Mouse (Mus musculus): Measurements from ENCODE around the gene Tax1bp1. TPM values are rescaled to one million over a fixed set of nuclear protein-coding genes. Genes with fewer than 3 reads are reported as not detected.

Gene Tax1bp1
- polyA plus RNA-seq, 1 experiment from 2014 or later, result 156 TPM

DNA sequence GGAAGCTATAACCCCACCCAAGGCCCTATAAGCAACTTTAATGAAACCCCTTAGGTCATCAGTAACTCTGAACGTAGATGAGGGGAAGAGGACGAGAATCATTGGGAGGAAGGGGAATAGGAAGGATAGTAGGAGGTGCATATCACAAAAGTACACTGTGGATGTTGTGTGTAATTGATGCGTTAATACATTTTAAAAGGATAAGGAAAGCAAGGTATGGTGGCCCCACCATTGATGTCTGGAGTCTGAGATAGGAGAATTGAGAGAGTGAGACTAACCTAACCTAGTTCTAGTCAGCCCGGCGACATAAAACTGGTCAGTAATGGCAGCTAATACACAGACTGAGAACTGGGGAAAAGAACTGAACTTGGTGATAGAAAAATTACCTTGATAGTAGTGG lies 39.3 kb downstream of the Tax1bp1 start:
- Histone ChIP-seq H3K4me2 (replicated peaks; ENCODE audit: low read depth) (no peak overlapping the region), H3K27me3 (ENCODE audit: control insufficient read depth, insufficient read depth, low read length) (no peaks in the 10 kb centered on the region), H3K36me3 (ENCODE audit: control insufficient read depth, insufficient read depth, low read length) (peaks cover 12% of the 10 kb centered on the region), H3K4me3 (ENCODE audit: low read depth, low read length) (no peak overlapping the region), H3K4me1 (replicated peaks; ENCODE audit: control insufficient read depth, insufficient read depth) (no peaks in the 10 kb centered on the region), H3K9ac (ENCODE audit: low read length) (no peak overlapping the region), H3K9me3 (ENCODE audit: control insufficient read depth, low read length) (no peaks in the 10 kb centered on the region), H3K27ac (replicated peaks) (no peak overlapping the region)
- ATAC-seq (ENCODE audit: low FRiP score, low TSS enrichment), result no peak
- TF ChIP-seq EP300 (optimal IDR thresholded peaks at IDR 0.05), result no peak
- no peak for TF ChIP-seq CTCF (IDR thresholded peaks at IDR 0.05; ENCODE audit: low read depth)
- 94% methylated on average over 5 of the region's 5 CpGs for WGBS
- DNase-seq (ENCODE audit: low spot score), result no peak

DNA sequence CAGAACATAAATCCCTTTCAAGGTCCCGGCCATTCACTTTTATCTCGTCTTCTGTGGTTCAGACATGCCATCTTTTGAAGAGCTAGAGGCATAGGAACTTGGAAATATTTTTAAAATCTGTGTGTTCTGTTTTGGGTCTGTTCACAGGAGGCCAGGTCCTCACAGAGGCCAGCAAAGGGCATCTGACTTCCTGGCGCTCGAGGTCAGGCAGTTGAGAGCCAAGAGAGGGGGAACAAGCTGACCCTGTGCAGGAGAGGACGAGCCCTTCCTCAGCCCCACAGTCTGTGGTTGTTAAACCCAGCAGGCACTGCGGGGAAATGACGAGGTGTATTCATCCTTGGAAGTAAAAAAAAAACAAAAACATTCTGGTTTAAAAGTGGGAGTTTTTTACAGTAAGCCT lies 51.7 kb downstream of the Tax1bp1 start:
- Histone ChIP-seq H3K27me3 (ENCODE audit: control insufficient read depth, insufficient read depth, low read length) (no peaks in the 10 kb centered on the region), H3K36me3 (ENCODE audit: control insufficient read depth, insufficient read depth, low read length) (peaks cover 9% of the 10 kb centered on the region; the same call in 1 of the 2 replicates), H3K4me1 (replicated peaks; ENCODE audit: control insufficient read depth, insufficient read depth) (no peaks in the 10 kb centered on the region), H3K4me3 (ENCODE audit: low read depth, low read length) (no peak overlapping the region), H3K27ac (replicated peaks) (no peak overlapping the region), H3K9me3 (ENCODE audit: control insufficient read depth, low read length) (no peaks in the 10 kb centered on the region), H3K9ac (ENCODE audit: low read length) (no peak overlapping the region), H3K4me2 (replicated peaks; ENCODE audit: low read depth) (no peak overlapping the region)
- 82% methylated on average over 7 of the region's 7 CpGs for WGBS
- no peak for DNase-seq (ENCODE audit: low spot score)
- TF ChIP-seq EP300 (optimal IDR thresholded peaks at IDR 0.05) (no peak), CTCF (IDR thresholded peaks at IDR 0.05; ENCODE audit: low read depth) (no peak)
- ATAC-seq (ENCODE audit: low FRiP score, low TSS enrichment), result no peak

DNA sequence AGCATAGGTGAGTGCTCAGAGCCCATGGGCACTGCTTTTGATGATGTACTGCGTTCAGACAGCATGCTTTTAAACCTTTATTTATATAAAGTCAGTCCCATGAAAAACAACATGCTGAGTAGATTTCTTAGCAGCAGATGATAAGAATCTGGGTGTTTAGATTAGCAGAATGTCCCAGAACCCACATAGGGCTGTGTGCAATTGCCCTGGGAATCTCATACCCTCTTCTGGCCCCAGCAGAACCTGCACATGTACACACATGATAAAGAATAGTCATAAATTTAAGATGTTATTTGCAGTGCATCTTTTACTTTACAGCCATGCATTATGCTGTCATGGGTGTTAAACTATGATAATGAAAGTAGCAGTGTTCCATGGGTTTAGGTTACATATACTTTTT lies 57.3 kb downstream of the Tax1bp1 start:
- Histone ChIP-seq H3K4me1 (replicated peaks; ENCODE audit: control insufficient read depth, insufficient read depth) (no peaks in the 10 kb centered on the region), H3K4me3 (ENCODE audit: low read depth, low read length) (no peak overlapping the region), H3K27me3 (ENCODE audit: control insufficient read depth, insufficient read depth, low read length) (no peaks in the 10 kb centered on the region), H3K27ac (replicated peaks) (no peak overlapping the region), H3K4me2 (replicated peaks; ENCODE audit: low read depth) (no peak overlapping the region), H3K9me3 (ENCODE audit: control insufficient read depth, low read length) (no peaks in the 10 kb centered on the region), H3K36me3 (ENCODE audit: control insufficient read depth, insufficient read depth, low read length) (peaks cover 6% of the 10 kb centered on the region; the same call in 1 of the 2 replicates), H3K9ac (ENCODE audit: low read length) (no peak overlapping the region)
- WGBS, result 28% methylated on average over 1 of the region's 1 CpGs
- TF ChIP-seq CTCF (IDR thresholded peaks at IDR 0.05; ENCODE audit: low read depth), result no peak
- TF ChIP-seq EP300 (optimal IDR thresholded peaks at IDR 0.05), result no peak
- ATAC-seq (ENCODE audit: low FRiP score, low TSS enrichment) (no peak), DNase-seq (ENCODE audit: low spot score) (no peak)

DNA sequence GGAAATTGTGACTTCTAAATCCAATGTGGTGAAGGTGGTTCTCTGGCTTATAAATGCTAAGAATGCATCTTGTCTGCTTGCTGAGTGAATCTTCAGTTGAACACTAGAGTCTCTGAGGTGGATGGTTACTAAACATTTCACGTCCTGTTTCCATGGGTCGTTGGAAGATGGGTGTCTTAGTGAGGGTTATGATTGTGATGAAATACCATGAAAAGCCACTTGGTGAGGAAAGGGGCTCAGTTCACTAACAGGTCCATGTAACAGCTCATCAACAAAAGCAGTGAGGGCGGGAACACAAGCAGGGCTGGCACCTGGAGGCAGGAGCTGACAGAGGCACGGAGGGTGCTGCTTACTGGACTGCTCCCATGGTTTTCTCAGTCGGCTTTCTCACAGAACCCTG lies 59.6 kb downstream of the Tax1bp1 start:
- WGBS, result 77% methylated on average over 5 of the region's 5 CpGs
- H3K9me3 ChIP-seq (ENCODE audit: control insufficient read depth, low read length), result no peaks in the 10 kb centered on the region
- ATAC-seq (ENCODE audit: low FRiP score, low TSS enrichment) (no peak), DNase-seq (ENCODE audit: low spot score) (no peak)
- no peak overlapping the region for H3K4me2 ChIP-seq (replicated peaks; ENCODE audit: low read depth)
- no peaks in the 10 kb centered on the region for H3K4me1 ChIP-seq (replicated peaks; ENCODE audit: control insufficient read depth, insufficient read depth)
- no peaks in the 10 kb centered on the region for H3K27me3 ChIP-seq (ENCODE audit: control insufficient read depth, insufficient read depth, low read length)
- no peak for TF ChIP-seq EP300 (optimal IDR thresholded peaks at IDR 0.05)
- TF ChIP-seq CTCF (IDR thresholded peaks at IDR 0.05; ENCODE audit: low read depth), result no peak
- no peak overlapping the region for H3K4me3 ChIP-seq (ENCODE audit: low read depth, low read length)
- no peak overlapping the region for H3K9ac ChIP-seq (ENCODE audit: low read length)
- no peak overlapping the region for H3K27ac ChIP-seq (replicated peaks)
- H3K36me3 ChIP-seq (ENCODE audit: control insufficient read depth, insufficient read depth, low read length), result no peaks in the 10 kb centered on the region; the same call in 1 of the 2 replicates

DNA sequence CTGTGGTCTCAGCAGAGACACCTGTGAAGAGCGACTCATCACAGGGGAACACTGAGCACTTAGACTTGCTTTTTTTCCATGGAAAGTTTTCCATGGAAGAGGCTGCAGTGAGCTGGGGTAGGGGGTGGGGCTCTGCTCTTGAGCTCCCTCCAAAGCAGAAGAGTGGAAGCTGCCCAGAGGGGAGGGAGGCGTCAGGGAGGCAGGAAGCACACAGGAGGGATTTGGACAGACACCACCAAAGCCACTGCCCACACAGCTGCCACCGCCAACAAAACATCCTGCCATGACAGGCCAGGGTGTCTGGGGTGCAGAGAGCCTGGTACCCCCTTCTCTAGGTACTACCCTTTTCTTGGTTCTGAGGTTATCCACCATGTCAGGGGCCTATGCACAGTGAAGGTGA lies 61.8 kb downstream of the Tax1bp1 start:
- 77% methylated on average over 3 of the region's 3 CpGs for WGBS
- Histone ChIP-seq H3K36me3 (ENCODE audit: control insufficient read depth, insufficient read depth, low read length) (no peaks in the 10 kb centered on the region), H3K27ac (replicated peaks) (no peak overlapping the region), H3K4me2 (replicated peaks; ENCODE audit: low read depth) (no peak overlapping the region), H3K9me3 (ENCODE audit: control insufficient read depth, low read length) (no peaks in the 10 kb centered on the region), H3K27me3 (ENCODE audit: control insufficient read depth, insufficient read depth, low read length) (no peaks in the 10 kb centered on the region), H3K4me1 (replicated peaks; ENCODE audit: control insufficient read depth, insufficient read depth) (no peaks in the 10 kb centered on the region), H3K4me3 (ENCODE audit: low read depth, low read length) (no peak overlapping the region), H3K9ac (ENCODE audit: low read length) (no peak overlapping the region)
- no peak for TF ChIP-seq EP300 (optimal IDR thresholded peaks at IDR 0.05)
- no peak for TF ChIP-seq CTCF (IDR thresholded peaks at IDR 0.05; ENCODE audit: low read depth)
- no peak for DNase-seq (ENCODE audit: low spot score)
- ATAC-seq (ENCODE audit: low FRiP score, low TSS enrichment), result no peak

DNA sequence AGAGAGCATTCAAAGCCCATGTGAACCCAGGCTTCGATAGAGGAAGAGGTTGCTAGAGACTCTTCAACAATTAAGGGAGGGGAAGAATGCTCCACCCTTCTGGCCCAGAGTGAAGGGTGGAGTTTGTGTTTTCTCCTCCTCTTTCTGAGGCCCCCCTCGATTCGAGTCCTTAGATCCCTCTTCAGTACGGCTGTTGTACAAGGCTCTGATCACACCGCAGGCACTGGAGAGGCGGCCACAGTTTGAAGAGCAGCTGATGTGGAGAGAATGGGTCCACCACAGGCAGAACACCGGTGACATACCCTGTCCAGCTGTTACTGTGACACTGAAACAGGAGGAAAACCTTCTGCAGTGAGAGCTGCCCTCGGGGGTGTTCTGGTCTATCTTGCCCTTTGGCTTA lies 62.4 kb downstream of the Tax1bp1 start:
- H3K4me1 ChIP-seq (replicated peaks; ENCODE audit: control insufficient read depth, insufficient read depth), result no peaks in the 10 kb centered on the region

More for the DNA sequence above, 62.4 kb downstream of the Tax1bp1 start:
- no peak for DNase-seq (ENCODE audit: low spot score)
- WGBS, result 75% methylated on average over 8 of the region's 8 CpGs
- Histone ChIP-seq H3K4me3 (ENCODE audit: low read depth, low read length) (no peak overlapping the region), H3K9ac (ENCODE audit: low read length) (no peak overlapping the region), H3K36me3 (ENCODE audit: control insufficient read depth, insufficient read depth, low read length) (no peaks in the 10 kb centered on the region), H3K27me3 (ENCODE audit: control insufficient read depth, insufficient read depth, low read length) (no peaks in the 10 kb centered on the region), H3K9me3 (ENCODE audit: control insufficient read depth, low read length) (no peaks in the 10 kb centered on the region), H3K27ac (replicated peaks) (no peak overlapping the region), H3K4me2 (replicated peaks; ENCODE audit: low read depth) (no peak overlapping the region)
- TF ChIP-seq CTCF (IDR thresholded peaks at IDR 0.05; ENCODE audit: low read depth) (no peak), EP300 (optimal IDR thresholded peaks at IDR 0.05) (no peak)
- ATAC-seq (ENCODE audit: low FRiP score, low TSS enrichment), result no peak

All from stomach, postnatal 0 days (tissue).